Mouse (Mus musculus): ENCODE measurements around the gene Trp53i11. TPM values are rescaled to one million over a fixed set of nuclear protein-coding genes. Genes with fewer than 3 reads are reported as not detected.

Trp53i11 gene
- polyA plus RNA-seq, 1 experiment = 92.8 TPM

DNA sequence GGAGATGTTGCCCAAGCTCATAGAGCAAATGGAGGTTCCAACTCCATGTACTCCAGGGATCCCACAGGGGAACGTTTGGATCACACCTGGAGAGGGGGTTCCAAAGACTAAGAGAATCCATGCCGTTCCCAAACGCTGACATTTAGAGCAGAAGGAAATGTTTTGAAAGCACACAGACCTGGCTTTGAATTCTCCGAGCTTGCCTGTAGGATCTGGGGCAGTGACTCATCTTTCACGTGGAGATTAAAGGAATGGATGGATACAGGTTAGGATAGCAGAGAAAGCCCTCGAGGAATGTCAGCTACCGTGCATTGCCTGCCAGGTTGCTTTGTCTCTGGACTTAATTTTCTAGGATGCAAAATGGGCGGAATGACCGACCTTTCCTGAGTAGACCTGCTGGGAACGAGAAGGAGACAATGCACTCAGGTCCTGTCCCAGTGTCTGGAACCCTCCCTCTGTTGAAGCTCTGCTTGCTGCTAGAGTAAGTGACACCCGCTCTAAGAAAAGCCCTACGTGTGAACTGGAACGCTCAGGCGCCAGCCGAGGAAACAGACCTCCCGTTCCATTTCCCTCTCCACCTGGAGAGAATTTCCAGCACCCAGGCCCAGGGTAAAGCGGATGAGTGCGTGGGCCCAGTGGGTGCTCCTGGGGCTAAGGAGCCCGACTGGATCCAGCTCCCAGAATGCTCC lies 17.0 kb upstream of the Trp53i11 start:
- DNase-seq (ENCODE audit: low read depth, low spot score) = no peak
- WGBS = 84% methylated on average over 19 of the region's 19 CpGs

DNA sequence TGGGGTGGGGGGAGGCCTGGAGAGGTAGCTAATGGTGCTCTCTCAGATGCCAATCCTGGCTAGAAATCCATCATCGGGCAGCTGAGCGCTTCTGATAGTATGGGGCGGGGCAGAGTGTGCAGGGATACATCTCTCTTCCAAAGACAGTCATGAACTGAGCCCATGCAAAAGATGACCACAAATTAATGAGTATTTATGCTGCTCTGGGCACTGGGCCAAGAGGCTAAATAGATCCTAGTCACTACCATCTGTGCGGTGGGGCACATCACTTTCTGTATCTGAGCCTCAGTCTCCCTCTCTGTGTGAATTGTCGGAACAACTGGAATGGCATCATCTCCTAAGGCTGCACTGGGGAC lies 16.5 kb upstream of the Trp53i11 start:
- DNase-seq (ENCODE audit: low read depth, low spot score) = no peak
- WGBS = 71% methylated on average over 5 of the region's 5 CpGs

DNA sequence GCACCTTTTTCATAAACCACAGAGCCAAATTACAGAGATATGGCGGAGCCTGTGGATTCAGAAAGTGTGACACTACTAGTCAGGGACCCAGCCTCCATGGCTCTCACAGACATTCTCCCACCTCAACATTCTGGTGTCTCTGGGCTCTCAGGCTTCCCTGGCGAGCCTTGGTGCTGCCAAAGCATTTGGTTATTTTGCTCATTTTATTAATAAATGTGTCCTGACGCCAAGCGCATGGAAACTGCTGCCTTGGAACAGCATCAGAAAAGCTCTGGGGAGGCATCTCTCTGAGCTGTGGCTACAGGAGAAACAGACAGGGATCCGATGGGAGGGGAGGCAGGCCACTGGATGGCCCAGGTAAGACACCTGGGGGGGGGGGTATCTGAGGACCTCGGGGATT lies 15.4 kb upstream of the Trp53i11 start:
- WGBS = 78% methylated on average over 6 of the region's 6 CpGs
- DNase-seq (ENCODE audit: low read depth, low spot score) = no peak

DNA sequence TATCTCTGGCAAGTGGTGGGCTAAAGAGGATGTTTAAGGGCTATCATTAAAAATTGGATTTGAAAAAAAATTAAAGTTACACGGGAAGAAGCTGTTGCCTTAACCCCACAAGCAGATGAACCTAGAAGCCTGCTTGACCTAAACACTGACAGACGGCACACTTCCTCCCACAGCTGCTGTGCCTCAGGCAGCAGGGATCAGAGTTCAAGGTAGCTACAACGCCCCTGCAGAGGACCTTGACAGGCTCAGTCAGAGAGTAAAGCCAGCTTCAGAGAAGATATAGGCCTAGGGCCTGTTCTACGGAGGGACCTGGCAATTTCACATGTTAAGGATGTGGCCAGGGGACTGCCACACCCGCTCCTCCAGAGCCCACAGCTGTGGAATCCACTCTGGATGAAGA lies 14.9 kb upstream of the Trp53i11 start:
- 36% methylated on average over 5 of the region's 5 CpGs for WGBS
- DNase-seq (ENCODE audit: low read depth, low spot score) = no peak

DNA sequence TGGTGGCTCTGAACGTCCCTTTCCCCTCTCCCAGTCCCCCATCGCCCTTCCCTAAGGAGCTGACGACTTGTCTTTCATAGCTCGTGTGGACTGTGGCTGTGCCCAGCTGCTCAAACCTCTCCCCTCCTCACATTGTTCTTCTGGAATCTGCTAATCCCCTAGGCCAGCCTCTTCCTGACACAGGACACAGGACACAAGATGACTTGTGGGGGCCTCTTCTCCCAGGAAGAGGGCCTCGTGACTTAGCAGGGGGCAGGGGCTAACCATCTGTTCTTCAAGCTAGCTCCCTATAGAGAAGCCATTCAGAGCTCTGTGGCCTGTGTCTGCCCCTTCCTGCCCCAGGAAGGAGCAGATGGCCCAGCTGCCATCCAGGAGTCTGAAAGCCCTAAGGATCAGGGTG lies 13.2 kb upstream of the Trp53i11 start:
- no peak for DNase-seq (ENCODE audit: low read depth, low spot score)
- 82% methylated on average over 5 of the region's 5 CpGs for WGBS

GRCm38 (mm10) chr2:93175278-93175677 lies 12.1 kb upstream of the Trp53i11 start:
- WGBS = 36% methylated on average over 5 of the region's 5 CpGs
- no peak for DNase-seq (ENCODE audit: low read depth, low spot score)

DNA sequence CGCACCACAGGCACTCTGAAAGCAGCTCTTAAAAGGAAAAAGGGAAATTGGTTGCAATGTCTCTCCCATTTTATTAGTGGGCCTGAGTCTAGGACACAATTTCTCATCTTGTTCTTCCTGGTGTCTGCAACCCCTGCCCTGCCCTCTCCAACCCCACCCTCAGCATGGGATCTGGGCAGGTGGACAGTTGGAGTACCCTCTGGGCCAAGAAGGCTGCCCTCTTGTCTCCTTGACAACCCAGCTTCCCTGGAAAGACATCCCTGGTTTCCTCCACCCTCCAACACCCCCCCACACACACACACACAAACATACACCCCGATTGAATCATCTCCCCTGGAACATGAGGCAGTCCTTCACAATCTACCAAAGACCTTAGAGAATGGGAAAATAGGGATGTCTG lies 11.6 kb upstream of the Trp53i11 start:
- 74% methylated on average over 2 of the region's 2 CpGs for whole genome bisulfite sequencing
- no peak for DNase-seq (ENCODE audit: low read depth, low spot score)

DNA sequence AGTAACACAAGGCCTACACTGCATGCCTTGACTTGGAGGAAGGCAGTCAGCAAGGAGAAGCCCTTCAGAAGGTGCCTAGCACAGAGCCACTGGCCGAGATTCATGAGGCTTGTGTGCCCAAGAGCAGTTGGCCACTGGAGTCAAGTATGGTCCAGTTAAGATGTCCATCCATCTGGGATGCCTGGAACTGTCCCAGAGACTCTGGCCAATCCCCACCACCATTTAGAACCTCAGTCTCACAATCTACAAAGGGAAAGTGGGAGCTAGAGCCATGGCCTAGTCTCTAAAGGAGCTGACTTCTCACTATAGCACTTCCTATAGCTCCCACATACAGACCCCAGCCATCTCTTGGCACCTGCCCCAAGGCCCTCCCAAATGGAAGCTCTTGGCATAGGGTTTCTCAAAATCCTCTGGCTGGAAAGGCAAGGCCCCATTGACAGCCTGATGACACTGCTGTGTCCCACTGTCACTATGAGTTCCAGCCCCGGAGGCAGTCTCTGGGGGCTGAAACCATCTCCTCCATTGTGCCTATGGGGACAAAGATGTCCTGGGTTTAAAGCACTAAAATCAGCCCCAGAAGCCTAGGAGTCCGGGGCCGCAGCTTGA lies 11.1 kb upstream of the Trp53i11 start:
- 55% methylated on average over 4 of the region's 4 CpGs for WGBS

DNA sequence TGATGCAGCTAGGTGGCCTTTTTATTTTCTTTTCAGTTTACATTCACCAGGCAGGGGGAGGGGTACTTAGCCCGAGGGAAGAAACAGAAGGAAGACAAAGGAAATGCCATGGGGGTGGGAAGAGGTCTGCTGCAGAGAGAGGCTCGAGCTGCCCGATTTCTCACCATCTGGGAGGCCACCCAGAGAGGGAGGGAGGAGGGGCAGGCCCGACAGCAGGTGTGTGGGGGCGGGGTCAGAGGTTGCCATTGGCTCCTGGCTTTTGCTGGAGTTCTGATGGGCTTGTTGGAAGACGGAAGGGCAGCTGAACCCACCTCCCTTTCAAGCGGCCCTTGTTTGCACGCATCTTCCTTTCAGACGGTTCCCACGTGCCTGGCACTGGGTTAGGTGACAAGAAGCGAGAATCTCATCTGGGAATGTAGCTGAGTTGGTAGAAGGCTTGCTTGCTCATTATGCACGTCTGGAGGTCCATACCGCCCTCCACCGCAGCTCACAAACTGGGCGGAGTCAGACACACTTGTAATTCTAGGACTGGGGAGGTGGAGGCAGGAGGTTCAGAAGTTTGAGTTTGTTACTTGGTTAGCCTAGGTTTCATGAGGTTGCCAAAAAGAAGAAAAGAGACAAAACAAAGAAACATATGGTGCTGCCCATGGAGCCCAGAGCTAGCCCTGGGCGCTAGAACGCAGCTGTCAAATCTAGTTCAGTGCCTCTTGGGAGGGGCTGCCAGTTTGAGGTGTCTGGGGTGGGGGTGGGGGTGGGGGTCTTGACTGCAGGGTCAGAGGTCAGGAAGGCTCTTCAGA lies 10.3 kb upstream of the Trp53i11 start:
- WGBS = 19% methylated on average over 17 of the region's 17 CpGs
- DNase-seq (ENCODE audit: low read depth, low spot score) = no peak

More for the DNA sequence above, 11.1 kb upstream of the Trp53i11 start:
- no peak for DNase-seq (ENCODE audit: low read depth, low spot score)

DNA sequence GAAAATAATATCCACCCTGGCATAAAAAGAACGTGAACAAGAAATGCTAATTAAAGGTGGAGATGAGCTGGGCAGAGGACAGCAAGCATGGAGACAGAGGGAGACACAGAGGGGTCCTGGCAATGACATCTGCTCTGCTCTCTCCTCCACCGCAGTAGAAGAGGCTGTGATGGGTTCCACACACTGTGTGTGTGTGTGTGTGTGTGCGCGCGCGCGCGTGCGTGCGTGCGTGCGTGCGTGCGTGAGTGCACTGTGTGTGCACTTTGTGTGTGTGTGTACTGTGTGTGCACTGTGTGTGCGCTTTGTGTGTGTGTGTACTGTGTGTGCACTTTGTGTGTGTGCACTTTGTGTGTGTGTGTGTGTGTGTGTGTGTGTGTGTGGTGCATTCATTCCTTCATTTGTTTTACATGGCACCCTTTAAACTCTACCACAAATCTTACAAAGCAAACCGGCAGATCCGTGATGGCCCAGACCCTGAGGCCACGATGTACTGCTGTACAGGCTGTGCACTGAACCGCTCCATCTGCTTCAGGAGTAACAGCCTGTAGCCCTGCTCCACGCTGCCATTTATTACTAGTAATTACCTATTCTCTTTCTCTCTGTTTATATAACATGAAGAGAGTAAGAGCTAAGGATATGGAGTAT lies 9.6 kb upstream of the Trp53i11 start:
- no peak for DNase-seq (ENCODE audit: low read depth, low spot score)

GRCm38 (mm10) chr2:93178313-93178677 lies 9.1 kb upstream of the Trp53i11 start:
- WGBS = 87% methylated on average over 4 of the region's 4 CpGs
- DNase-seq (ENCODE audit: low read depth, low spot score) = no peak

More for the DNA sequence above, 9.6 kb upstream of the Trp53i11 start:
- 89% methylated on average over 20 of the region's 20 CpGs for WGBS

DNA sequence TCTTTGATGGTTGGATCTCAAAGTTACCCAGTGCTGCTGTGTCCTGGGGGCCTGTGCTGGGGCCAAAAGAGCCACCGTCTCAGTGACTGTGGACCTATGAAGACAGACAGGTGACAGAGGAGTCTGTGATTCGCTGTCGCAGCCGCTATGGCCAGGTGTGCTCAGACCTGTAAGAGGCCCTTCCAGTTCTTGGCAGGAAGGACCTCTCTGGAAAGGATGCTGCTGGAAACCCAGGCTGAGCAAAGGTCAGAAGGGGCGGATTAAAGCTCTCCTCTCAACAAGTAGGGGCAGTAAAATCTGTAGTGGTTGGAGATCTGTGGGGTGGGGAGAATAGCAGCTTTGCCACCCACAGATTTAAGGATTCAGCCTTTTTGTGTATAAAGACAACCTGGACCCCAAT lies 7.7 kb upstream of the Trp53i11 start:
- no peak for DNase-seq (ENCODE audit: low read depth, low spot score)
- WGBS = 42% methylated on average over 5 of the region's 5 CpGs

- DNase-seq (ENCODE audit: low read depth, low spot score) = no peak
- 6% methylated on average over 41 of the region's 41 CpGs for WGBS
Observed at GRCm38 (mm10) chr2:93180077-93180844, 7.1 kb upstream of the Trp53i11 start.

GRCm38 (mm10) chr2:93182859-93183258 lies 4.5 kb upstream of the Trp53i11 start:
- DNase-seq (ENCODE audit: low read depth, low spot score) = no peak
- 75% methylated on average over 11 of the region's 11 CpGs for WGBS

DNA sequence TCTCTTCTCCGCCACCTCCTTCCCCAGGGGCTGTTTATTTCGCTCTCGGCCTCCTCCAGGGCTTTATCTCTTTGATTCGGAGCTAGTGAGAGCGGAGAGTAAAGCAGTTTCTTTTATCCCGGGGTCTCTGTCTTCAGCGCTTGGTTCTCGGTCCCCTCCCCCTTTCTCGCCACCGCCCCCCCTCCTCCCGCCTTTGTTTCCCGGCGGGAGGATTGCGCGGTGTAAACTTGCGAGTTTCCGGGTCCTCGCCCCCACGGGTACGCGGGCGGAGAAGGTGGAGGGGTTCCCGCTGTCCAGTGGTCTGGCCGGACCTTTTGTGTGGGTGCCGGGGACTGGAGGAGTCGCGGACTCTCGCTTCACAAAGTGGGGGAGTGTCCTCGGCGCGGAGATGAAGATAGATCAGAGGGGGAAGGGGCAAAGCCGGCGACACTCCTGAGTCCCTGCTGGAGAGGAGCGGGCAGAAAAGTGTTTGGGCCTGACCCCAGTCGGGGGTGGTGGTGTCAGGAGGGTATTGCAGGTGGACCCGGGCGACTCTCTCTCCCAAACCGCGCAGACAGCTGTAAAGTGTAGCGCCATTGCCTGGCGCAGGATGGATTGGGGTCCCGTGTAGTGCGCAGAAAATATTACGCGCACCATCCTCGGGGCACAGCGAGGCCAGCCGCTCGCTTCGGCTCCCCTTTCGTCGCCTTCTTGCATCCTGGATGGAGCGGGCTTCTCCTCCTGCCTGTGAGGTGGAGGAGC lies 842 bp downstream of the Trp53i11 start:
- WGBS = under 1% methylated on average over 53 of the region's 53 CpGs
- DNase-seq (ENCODE audit: low read depth, low spot score) = no peak

- DNase-seq (ENCODE audit: low read depth, low spot score) = no peak
- WGBS = 12% methylated on average over 19 of the region's 19 CpGs
Observed at GRCm38 (mm10) chr2:93188761-93189458, 1.6 kb downstream of the Trp53i11 start.

GRCm38 (mm10) chr2:93190771-93191487 lies 3.6 kb downstream of the Trp53i11 start:
- WGBS = 18% methylated on average over 9 of the region's 9 CpGs
- DNase-seq (ENCODE audit: low read depth, low spot score) = no peak
